Mouse (Mus musculus) cerebellum, adult 11 months (tissue): Measurements from ENCODE around the gene Stk4.

Experiments
- DNase-seq: peaks from one replicate; pipeline ENCODE4 v3.0.0; 2022

The Stk4 gene

GRCm38 (mm10) chr2:164131586-164131985, 61.5 kb downstream of the Stk4 start:
- no peak for DNase-seq

GRCm38 (mm10) chr2:164134563-164134962, 64.4 kb downstream of the Stk4 start:
- DNase-seq = no peak

- no peak for DNase-seq
Observed at GRCm38 (mm10) chr2:164135367-164135766, 65.2 kb downstream of the Stk4 start.

GRCm38 (mm10) chr2:164136393-164136792, 66.3 kb downstream of the Stk4 start:
- DNase-seq = no peak

- no peak for DNase-seq
Observed at GRCm38 (mm10) chr2:164137754-164138153, 67.6 kb downstream of the Stk4 start.

GRCm38 (mm10) chr2:164142021-164142420, 71.9 kb downstream of the Stk4 start:
- no peak for DNase-seq

GRCm38 (mm10) chr2:164144025-164144424, 73.9 kb downstream of the Stk4 start:
- DNase-seq = no peak

GRCm38 (mm10) chr2:164144541-164144940, 74.4 kb downstream of the Stk4 start:
- DNase-seq = no peak

GRCm38 (mm10) chr2:164146556-164146955, 76.4 kb downstream of the Stk4 start:
- no peak for DNase-seq

- DNase-seq = no peak
Observed at GRCm38 (mm10) chr2:164150086-164150760, 80.1 kb downstream of the Stk4 start.

- no peak for DNase-seq
Observed at GRCm38 (mm10) chr2:164152341-164152740, 82.2 kb downstream of the Stk4 start.

- peak; percentile 28 for DNase-seq
Observed at GRCm38 (mm10) chr2:164154007-164154406, 83.9 kb downstream of the Stk4 start.

GRCm38 (mm10) chr2:164156158-164156557, 86.0 kb downstream of the Stk4 start:
- no peak for DNase-seq

GRCm38 (mm10) chr2:164158838-164159237, 88.7 kb downstream of the Stk4 start:
- no peak for DNase-seq

GRCm38 (mm10) chr2:164161515-164162055, 91.5 kb downstream of the Stk4 start:
- DNase-seq = no peak

GRCm38 (mm10) chr2:164164941-164165340, 94.8 kb downstream of the Stk4 start:
- no peak for DNase-seq

GRCm38 (mm10) chr2:164167752-164168570, 97.8 kb downstream of the Stk4 start:
- DNase-seq = no peak

- no peak for DNase-seq
Observed at GRCm38 (mm10) chr2:164168571-164168946, 98.4 kb downstream of the Stk4 start.

GRCm38 (mm10) chr2:164170326-164170725, 100.2 kb downstream of the Stk4 start:
- no peak for DNase-seq

- DNase-seq = no peak
Observed at GRCm38 (mm10) chr2:164170902-164171301, 100.8 kb downstream of the Stk4 start, which contains the start of gene Kcns1. Gene Kcns1 (minus strand): TSS chr2:164171113.

GRCm38 (mm10) chr2:164173394-164173793, 103.3 kb downstream of the Stk4 start:
- DNase-seq = no peak

- no peak for DNase-seq
Observed at GRCm38 (mm10) chr2:164174649-164175395, 104.7 kb downstream of the Stk4 start.

- no peak for DNase-seq
Observed at GRCm38 (mm10) chr2:164175850-164176249, 105.7 kb downstream of the Stk4 start.
